Mouse (Mus musculus) hindbrain, embryonic 16.5 days (tissue): ENCODE data around the gene Rerg. TPM values are rescaled to one million over a fixed set of nuclear protein-coding genes. Genes with fewer than 3 reads are reported as not detected.

Experiments used
- ATAC-seq: fragments of 200-750 bp; cut with Nextera tagmentation; 2 replicates; pipeline ENCODE4 v1.8.0; 2017; ENCODE audit warnings: moderate TSS enrichment, moderate library complexity
- H3K27ac ChIP-seq: fragments of 300-500 bp; sonication (generic); 2 replicates; pipeline ENCODE4 v1.5.1; 2014; ENCODE audit warnings: low read depth, mild to moderate bottlenecking, control low read depth, low read length, moderate library complexity
- H3K27me3 ChIP-seq: fragments of 300-500 bp; sonication (generic); replicated peaks from 2 replicates; pipeline ENCODE4 v1.6.1; 2014; ENCODE audit warnings: low read length; ENCODE audit not compliant: control insufficient read depth, insufficient read depth
- H3K36me3 ChIP-seq: fragments of 300-500 bp; sonication (generic); 2 replicates; pipeline ENCODE4 v1.6.1; 2014; ENCODE audit warnings: mild to moderate bottlenecking, low read length, moderate library complexity, mixed read lengths; ENCODE audit not compliant: control insufficient read depth, insufficient read depth
- H3K4me1 ChIP-seq: fragments of 300-500 bp; sonication (generic); 2 replicates; pipeline ENCODE4 v1.6.1; 2014; ENCODE audit warnings: low read depth, low read length; ENCODE audit not compliant: control insufficient read depth, insufficient read depth
- H3K4me2 ChIP-seq: fragments of 300-500 bp; sonication (generic); 2 replicates; pipeline ENCODE4 v1.6.1; 2014; ENCODE audit warnings: mild to moderate bottlenecking, low read length, control low read depth, moderate library complexity
- H3K4me3 ChIP-seq: fragments of 300-500 bp; sonication (generic); 2 replicates; pipeline ENCODE4 v1.5.1; 2014; ENCODE audit warnings: mild to moderate bottlenecking, low read length, control low read depth, moderate library complexity
- H3K9ac ChIP-seq: fragments of 300-500 bp; sonication (generic); 2 replicates; pipeline ENCODE4 v1.6.1; 2014; ENCODE audit warnings: low read depth, mild to moderate bottlenecking, control low read depth, low read length, moderate library complexity
- H3K9me3 ChIP-seq: fragments of 300-500 bp; sonication (generic); 2 replicates; pipeline ENCODE4 v1.6.1; 2014; ENCODE audit warnings: mild to moderate bottlenecking, low read length, moderate library complexity; ENCODE audit not compliant: control insufficient read depth
- WGBS: fragments of 180-500 bp; shearing (Covaris S2); extraction: QIAGEN DNeasy Blood & Tissue Kit; methylation state at CpG from one replicate; pipeline ENCODE4 v1.1.7; 2014; 5-methylcytosine and 5-hydroxymethylcytosine counted together
- polyA plus RNA-seq: library from polyadenylated mRNA; unstranded; fragments of >200 nt; fragmentation: Nextera tagmentation; extraction: Ambion mirVana; gene quantifications from 2 replicates; pipeline ENCODE4 v1.2.1, GENCODE M21; 2015

Gene Rerg
- polyA plus RNA-seq, 1 experiment from 2014 or later = 9.0 TPM

GRCm38 (mm10) chr6:137155196-137156137 is 14.8 kb downstream of the Rerg start:
- Histone ChIP-seq H3K27me3 (no peaks in the 10 kb centered on the region), H3K36me3 (no peaks in the 10 kb centered on the region), H3K9ac (no peak overlapping the region), H3K4me1 (no peaks in the 10 kb centered on the region), H3K4me2 (no peak overlapping the region), H3K9me3 (no peaks in the 10 kb centered on the region), H3K27ac (no peak overlapping the region), H3K4me3 (no peak overlapping the region)
- WGBS = 66% methylated on average over 26 of the region's 26 CpGs
- ATAC-seq = no peak

- ATAC-seq = no peak
- 88% methylated on average over 14 of the region's 14 CpGs for WGBS
- Histone ChIP-seq H3K9me3 (no peaks in the 10 kb centered on the region), H3K4me3 (no peak overlapping the region), H3K9ac (no peak overlapping the region), H3K27me3 (no peaks in the 10 kb centered on the region), H3K27ac (no peak overlapping the region), H3K4me1 (no peaks in the 10 kb centered on the region), H3K36me3 (no peaks in the 10 kb centered on the region), H3K4me2 (no peak overlapping the region)
Observed at GRCm38 (mm10) chr6:137153021-137153420, 17.3 kb downstream of the Rerg start.

DNA sequence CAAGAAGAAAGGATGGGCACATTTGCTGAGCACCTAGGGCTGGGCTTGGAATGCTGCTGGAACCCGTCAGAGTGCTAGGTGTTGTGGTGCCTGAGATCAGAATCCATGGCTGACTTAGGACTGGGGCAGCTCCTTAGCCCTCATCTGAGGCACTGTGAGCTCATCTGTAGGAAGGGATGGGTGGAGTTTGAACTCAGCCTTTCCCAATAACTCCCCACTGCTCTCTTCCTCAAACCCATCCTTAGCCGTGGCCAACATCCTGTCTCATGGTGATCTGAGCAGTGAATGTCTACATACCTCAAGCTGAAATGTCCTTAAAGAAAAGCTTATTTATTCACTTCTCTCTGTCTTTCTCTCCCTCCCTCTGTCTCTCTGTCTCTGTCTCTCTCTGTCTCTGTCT is 19.3 kb downstream of the Rerg start:
- H3K4me2 ChIP-seq = no peak overlapping the region
- WGBS = 87% methylated on average over 2 of the region's 2 CpGs
- H3K4me1 ChIP-seq = no peaks in the 10 kb centered on the region
- no peak for ATAC-seq
- H3K27ac ChIP-seq = no peak overlapping the region
- no peaks in the 10 kb centered on the region for H3K9me3 ChIP-seq
- no peaks in the 10 kb centered on the region for H3K36me3 ChIP-seq
- H3K9ac ChIP-seq = no peak overlapping the region
- no peak overlapping the region for H3K4me3 ChIP-seq
- no peaks in the 10 kb centered on the region for H3K27me3 ChIP-seq

GRCm38 (mm10) chr6:137149833-137150232 is 20.5 kb downstream of the Rerg start:
- Histone ChIP-seq H3K36me3 (no peaks in the 10 kb centered on the region), H3K9ac (no peak overlapping the region), H3K4me2 (no peak overlapping the region), H3K4me1 (no peaks in the 10 kb centered on the region), H3K27me3 (no peaks in the 10 kb centered on the region), H3K9me3 (no peaks in the 10 kb centered on the region), H3K4me3 (no peak overlapping the region), H3K27ac (no peak overlapping the region)
- 82% methylated on average over 4 of the region's 4 CpGs for WGBS
- ATAC-seq = no peak

DNA sequence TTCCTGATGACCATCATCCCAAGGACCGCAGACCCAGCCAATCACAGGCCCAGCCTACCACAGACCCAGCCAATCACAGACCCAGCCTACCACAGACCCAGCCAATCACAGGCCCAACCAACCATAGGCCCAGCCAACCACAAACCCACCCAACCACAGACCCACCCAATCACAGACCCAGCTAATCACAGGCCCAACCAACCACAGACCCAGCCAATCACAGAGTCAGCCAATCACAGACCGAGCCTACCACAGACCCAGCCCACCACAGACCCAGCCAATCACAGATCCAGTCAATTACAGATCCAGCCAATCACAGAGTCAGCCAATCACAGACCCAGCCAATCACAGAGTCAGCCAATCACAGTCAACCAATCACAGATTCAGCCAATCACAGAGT is 23.4 kb downstream of the Rerg start:
- Histone ChIP-seq H3K27ac (no peak overlapping the region), H3K4me1 (no peaks in the 10 kb centered on the region; the same call in 1 of the 2 replicates), H3K4me2 (no peak overlapping the region), H3K9me3 (no peaks in the 10 kb centered on the region), H3K9ac (no peak overlapping the region), H3K4me3 (no peak overlapping the region), H3K36me3 (no peaks in the 10 kb centered on the region), H3K27me3 (no peaks in the 10 kb centered on the region)
- 91% methylated on average over 2 of the region's 2 CpGs for WGBS
- no peak for ATAC-seq

GRCm38 (mm10) chr6:137145611-137146010 is 24.7 kb downstream of the Rerg start:
- Histone ChIP-seq H3K27ac (no peak overlapping the region), H3K4me3 (no peak overlapping the region), H3K9ac (no peak overlapping the region), H3K36me3 (no peaks in the 10 kb centered on the region), H3K9me3 (no peaks in the 10 kb centered on the region), H3K4me2 (no peak overlapping the region), H3K27me3 (no peaks in the 10 kb centered on the region), H3K4me1 (no peaks in the 10 kb centered on the region; the same call in 1 of the 2 replicates)
- no peak for ATAC-seq
- WGBS = 94% methylated on average over 11 of the region's 11 CpGs

DNA sequence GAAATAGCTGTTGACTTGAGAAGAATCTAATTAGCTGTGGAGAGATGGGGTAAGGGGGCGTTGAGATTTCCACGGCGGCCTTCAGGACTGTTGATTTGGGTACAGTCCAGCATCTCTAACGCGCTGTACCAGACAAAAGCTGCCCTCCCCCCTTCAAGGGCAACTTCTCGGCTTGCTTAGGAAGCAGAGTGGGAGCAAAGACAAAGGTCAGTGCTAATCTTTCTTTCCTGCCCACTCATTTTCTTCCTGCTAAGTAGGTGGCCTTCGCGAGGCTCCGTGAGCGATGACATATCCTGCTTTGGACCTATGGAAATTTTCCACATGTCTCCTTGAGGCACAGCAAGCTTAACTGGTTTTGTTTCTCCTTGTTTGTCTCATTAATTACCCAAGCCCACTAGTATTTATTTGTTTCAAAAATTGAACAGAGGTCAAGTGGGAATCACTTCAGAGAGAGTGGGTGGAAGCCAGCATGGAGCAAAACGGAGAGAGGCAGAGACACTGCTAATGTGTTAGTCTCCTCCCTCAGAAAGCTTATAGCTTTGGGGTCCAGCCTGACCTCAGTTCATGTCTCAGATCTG is 25.2 kb downstream of the Rerg start:
- no peak for ATAC-seq

DNA sequence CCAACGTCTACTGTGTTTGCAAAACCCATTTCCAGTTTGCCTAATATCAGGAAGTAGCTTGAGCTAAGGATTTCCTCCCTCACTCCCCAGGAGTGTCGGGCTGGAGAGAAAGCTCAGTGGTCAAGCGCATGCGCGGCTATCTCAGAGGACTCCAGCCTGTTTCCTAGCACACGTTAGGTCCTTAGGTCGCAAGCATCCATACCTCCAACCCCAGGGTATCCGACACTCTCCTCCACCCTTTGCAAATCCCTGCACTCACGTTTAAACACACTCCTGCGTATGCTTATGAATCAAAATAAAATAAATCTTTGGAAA is 25.8 kb downstream of the Rerg start:
- 84% methylated on average over 10 of the region's 10 CpGs for WGBS
- Histone ChIP-seq H3K4me1 (no peaks in the 10 kb centered on the region; the same call in 1 of the 2 replicates), H3K9me3 (no peaks in the 10 kb centered on the region), H3K36me3 (no peaks in the 10 kb centered on the region), H3K4me3 (no peak overlapping the region), H3K27me3 (no peaks in the 10 kb centered on the region), H3K27ac (no peak overlapping the region), H3K9ac (no peak overlapping the region), H3K4me2 (no peak overlapping the region)
- no peak for ATAC-seq

More for the DNA sequence above, 25.2 kb downstream of the Rerg start:
- Histone ChIP-seq H3K9me3 (no peaks in the 10 kb centered on the region), H3K4me2 (no peak overlapping the region), H3K4me1 (no peaks in the 10 kb centered on the region; the same call in 1 of the 2 replicates), H3K27me3 (no peaks in the 10 kb centered on the region), H3K36me3 (no peaks in the 10 kb centered on the region), H3K27ac (no peak overlapping the region), H3K9ac (no peak overlapping the region), H3K4me3 (no peak overlapping the region)
- 41% methylated on average over 11 of the region's 11 CpGs for WGBS

GRCm38 (mm10) chr6:137143818-137144525 is 26.3 kb downstream of the Rerg start:
- Histone ChIP-seq H3K36me3 (no peaks in the 10 kb centered on the region), H3K27me3 (no peaks in the 10 kb centered on the region), H3K4me1 (no peaks in the 10 kb centered on the region; the same call in 1 of the 2 replicates), H3K4me2 (no peak overlapping the region), H3K9ac (no peak overlapping the region), H3K4me3 (no peak overlapping the region), H3K9me3 (no peaks in the 10 kb centered on the region), H3K27ac (no peak overlapping the region)
- ATAC-seq = no peak
- 86% methylated on average over 7 of the region's 7 CpGs for WGBS
